Mouse (Mus musculus) mouse trophoblast stem cell (cell line): ENCODE results near the gene Pik3ip1.

ENCODE experiments used
- in situ Hi-C, 2 experiments: fragments of 300-500 bp; cut with MseI, MboI; formaldehyde crosslinking; loops; 2 replicates in 1 of 2; 3 replicates in 1 of 2; pipeline ENCODE4 v1.15.1; 2025

Pik3ip1 gene

GRCm38 (mm10) chr11:3336602-3337001 is 6.4 kb downstream of the Pik3ip1 start:
- in situ Hi-C loops = no loop called here

DNA sequence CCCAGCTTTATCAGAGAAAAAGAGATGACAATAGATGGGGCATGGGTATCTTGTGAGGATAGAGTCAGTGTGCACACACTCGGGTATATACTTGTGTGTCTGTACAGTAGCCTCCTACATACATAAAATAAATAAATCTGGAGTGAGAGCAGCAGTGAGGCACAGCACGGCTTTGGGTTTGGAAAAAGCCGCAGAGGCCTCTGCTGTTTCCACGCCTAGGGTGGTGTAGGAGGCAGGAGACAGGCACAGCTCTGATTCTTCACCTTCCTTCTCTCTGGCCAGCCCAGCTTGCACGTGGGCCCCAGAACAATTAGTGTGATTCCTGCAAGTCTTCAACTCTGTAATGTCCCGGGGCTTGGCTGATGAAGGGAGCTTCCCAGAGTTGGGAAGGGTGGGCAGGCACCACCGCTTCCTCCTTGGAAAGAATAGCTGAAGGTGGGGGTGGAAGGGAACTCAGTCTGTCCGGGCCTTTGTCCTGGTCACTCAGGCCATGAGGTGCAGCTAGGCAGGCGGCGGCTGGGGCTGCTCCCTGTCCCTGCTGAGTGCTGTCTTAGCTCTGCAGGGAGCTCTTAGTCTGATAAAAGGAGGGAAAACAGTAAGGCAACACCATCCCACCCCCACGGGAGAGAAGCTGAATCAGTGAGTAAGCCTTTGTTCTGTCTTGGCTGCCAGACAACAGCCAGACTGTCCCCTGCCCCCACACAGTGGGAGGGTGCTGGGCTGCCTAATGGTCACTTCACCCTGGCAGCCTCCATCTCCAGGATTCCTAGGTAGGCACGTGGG is 7.2 kb downstream of the Pik3ip1 start:
- in situ Hi-C loops = no loop called here

GRCm38 (mm10) chr11:3337961-3338360 is 7.8 kb downstream of the Pik3ip1 start:
- in situ Hi-C loops = no loop called here

DNA sequence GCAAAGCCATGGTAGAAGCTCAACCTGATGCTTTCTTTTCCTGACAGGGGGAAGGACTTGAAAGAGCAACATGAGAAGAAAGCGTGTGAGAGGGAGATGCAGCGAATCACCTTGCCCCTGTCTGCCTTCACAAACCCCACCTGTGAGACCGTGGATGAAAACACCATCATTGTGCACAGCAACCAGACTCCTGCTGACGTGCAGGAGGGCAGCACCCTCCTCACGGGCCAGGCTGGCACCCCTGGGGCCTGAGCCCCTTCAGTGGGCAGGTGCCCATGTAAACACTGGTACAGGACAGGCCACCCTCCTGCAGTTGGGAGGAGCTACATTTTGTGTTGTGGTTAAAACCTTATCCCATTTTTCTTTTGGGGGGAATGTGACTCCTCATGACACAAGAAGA is 11.3 kb downstream of the Pik3ip1 start:
- in situ Hi-C loops = no loop called here

GRCm38 (mm10) chr11:3344916-3345315 is 14.7 kb downstream of the Pik3ip1 start:
- in situ Hi-C loops = no loop called here

DNA sequence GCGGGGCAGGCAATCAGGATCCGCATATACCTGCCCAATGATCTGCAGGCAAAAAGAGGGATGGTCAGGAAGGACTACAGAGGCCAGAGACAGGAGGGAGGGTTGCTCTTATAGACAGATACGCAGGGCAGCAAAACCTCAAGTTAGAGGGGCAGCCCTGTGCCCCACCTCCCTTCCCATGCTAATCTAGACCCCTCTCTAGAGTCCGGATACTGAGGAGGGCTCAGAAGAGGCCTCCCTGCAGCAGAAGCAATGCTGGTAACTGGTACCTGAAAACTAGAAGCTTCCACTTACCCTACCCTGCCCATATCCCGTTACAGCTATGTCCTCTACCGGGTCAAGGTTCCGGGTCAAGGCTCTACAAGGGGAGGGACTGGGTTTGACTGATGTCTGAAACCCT is 16.1 kb downstream of the Pik3ip1 start:
- in situ Hi-C loops = no loop called here

DNA sequence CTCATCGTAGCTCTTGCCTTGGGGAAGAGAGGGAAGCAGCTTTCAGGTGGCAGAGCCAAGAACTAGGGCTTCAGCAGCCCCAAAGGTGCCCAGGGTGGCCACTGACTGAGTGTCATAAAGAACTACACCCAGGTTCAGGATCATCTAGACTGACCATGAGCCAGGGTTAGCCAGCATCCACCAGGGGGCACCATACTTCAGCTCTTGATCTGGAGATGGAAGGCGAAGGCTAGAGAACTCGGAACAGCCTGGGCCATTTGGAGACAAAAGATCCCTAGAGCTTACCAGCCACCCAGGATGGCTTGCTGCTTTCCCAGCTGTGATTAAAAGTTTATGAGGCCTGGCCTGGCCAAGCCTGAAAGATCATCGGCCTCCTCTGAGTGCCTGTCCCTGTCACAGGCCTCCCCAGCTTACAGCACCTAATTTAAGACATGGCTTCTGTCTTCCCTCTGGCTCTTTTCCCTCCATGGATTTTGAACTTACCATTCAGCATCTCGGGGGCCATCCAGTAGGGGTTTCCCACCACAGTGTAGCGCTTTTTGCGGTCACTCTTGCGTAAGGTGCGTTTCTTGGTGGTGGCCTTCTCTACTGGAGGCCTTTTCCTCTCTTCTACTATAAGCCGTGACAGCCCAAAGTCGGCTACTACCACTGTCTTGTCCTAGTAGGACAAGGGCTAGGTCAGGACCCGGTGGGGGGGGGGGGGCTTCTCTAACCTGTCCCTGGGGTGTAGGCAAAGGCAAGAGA is 17.1 kb downstream of the Pik3ip1 start:
- in situ Hi-C loops = no loop called here

GRCm38 (mm10) chr11:3347835-3348195 is 17.6 kb downstream of the Pik3ip1 start:
- in situ Hi-C loops = no loop called here

DNA sequence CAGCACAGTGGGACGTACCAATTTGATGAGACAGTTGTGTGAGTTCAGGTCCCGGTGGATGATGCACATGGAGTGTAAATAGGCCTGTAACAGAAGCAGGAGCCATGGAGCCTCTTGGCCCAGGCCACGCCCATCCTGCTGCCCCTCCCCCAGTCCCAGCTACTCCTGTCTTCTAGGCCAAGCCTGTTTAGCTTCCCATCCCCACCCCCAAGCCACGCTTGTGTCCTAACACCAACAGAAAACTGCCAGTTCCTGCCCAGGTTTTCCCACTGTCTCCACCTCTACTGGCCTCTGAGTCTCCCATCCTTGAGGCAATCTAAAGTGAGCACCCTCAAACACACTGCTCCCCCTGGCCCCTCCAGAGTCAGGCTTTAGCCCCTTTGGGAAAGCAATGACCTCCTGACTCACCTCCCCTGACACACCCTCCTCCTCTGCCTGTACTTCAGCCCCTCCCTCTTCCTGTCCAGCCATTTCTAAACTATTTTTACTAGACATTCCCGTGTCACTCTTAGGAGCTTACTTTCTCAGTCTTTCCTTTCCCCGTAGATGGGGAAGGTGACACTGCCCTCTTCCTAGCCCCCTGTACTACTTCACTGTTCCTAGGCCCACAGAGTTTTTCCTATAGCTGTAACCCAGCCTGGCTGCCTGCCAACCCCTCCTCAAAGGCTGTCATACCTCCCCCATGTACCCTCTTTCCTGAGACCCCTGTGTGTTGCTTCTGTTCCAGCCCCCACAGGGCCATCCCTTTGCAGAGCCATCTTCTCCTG is 18.6 kb downstream of the Pik3ip1 start:
- in situ Hi-C loops = no loop called here

- in situ Hi-C loops = no loop called here
Observed at GRCm38 (mm10) chr11:3349343-3349695, 19.1 kb downstream of the Pik3ip1 start.

DNA sequence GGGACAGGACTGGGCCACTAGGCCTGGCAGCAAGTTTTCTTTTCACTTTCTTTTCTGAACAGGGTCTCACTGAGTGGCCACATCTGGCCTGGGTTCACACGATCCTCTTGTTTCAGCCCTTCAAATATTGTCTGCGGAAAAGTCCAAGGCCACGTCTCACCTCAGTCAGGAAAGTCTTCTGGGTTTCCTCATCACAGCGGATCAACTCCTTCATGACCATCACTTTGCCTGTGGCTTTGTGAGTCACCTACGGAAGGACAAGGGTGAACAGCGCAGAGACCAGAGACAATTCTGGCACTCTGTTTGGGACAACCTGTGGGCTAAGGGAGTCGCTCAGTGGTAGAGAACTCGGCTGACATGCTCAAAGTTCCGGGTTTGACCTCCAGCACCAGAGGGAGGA is 21.9 kb downstream of the Pik3ip1 start:
- in situ Hi-C loops = no loop called here

GRCm38 (mm10) chr11:3352990-3353585 is 22.9 kb downstream of the Pik3ip1 start:
- in situ Hi-C loops = no loop called here

- in situ Hi-C loops = no loop called here
Observed at GRCm38 (mm10) chr11:3362854-3363253, 32.7 kb downstream of the Pik3ip1 start.

GRCm38 (mm10) chr11:3366411-3366810 is 36.2 kb downstream of the Pik3ip1 start:
- in situ Hi-C loops = no loop called here

DNA sequence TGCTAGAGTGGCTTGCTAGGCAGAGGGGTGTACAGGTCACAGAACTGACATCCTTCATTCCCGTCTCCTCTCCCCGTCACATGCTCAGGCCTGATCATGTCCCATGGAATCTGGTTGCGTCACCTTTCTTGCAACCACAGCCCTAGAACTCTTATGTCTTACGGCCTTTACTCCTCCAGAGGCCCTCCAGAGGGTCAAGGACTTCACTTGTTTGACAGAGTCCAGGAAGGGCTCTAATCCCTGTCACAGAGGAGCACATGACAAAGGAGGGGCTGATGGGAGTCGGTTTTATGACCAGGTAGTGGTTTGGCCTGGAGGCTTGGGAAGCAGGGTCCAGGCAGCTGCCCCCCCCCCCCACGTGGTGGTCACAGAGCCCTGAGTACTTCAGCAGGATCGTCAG is 38.8 kb downstream of the Pik3ip1 start:
- in situ Hi-C loops = no loop called here

- in situ Hi-C loops = no loop called here
Observed at GRCm38 (mm10) chr11:3369449-3369848, 39.2 kb downstream of the Pik3ip1 start.

- in situ Hi-C loops = no loop called here
Observed at GRCm38 (mm10) chr11:3370162-3370561, 40.0 kb downstream of the Pik3ip1 start.

DNA sequence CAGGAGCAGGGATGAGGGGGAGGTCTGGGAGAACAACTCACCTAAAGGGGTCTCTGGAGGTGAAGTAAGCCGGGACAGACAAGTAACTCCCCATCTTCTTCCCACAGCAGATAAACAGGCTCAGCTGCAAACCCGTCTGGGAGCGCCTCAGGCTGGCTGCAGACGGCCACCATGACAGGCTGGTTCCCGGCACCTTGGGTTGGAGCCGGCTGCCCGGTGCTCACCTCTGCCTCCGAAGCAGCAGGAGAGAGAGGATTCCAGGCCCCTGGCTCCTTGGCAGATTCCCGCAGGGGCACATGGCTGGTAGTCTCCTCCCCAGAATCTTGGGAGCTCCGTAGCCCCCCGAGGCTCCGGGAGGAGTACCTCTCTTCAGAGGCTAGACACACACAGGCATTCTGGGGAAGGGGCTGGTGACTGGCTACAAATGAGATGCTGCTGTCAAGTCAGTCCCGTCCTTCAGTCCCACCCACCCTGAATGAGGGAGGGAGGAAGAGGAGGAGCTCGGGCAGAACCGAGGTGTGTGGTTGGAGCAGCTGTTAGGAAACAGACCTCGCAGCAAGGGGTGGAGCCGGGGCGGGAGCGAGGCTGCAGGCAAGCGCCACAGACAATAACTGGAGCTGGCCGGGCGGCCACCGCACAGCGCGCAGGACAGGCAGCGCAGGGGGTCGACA is 40.9 kb downstream of the Pik3ip1 start:
- in situ Hi-C loops = no loop called here

GRCm38 (mm10) chr11:3371599-3372295 is 41.5 kb downstream of the Pik3ip1 start:
- in situ Hi-C loops = no loop called here

DNA sequence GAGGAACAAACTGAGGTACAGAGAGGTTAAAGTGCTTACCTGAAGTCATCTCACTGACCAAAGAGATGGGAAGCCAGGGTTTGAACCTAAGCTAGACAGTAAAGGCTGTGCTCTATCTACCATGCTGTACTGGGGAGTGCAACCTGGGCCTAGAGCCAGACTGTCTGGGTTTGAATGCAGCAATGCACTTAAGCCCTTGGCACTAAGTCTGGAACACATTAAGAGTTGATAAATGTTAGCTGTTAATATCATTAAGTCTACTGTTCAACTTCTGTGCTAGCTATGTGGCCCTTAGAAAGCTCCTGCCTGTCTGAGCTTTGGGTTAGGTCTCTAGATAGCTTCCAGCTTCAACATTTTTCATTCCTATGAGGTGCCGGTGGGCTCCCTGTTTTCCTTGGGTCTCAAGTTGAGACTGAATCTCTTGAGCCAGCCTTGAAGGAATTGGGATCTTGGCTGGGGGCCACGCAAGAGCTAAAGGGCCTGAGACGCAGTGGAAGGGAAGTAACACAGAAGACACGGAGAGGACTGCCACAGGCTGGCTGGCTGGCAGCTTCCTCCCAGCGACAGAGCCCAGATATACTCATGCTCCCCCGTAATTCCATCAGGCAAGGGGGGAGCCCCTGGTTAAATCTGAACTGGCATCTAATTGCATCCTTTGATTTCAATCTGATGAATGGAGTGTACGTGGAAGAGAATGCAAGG is 43.5 kb downstream of the Pik3ip1 start:
- in situ Hi-C loops = no loop called here
